Mouse (Mus musculus): ENCODE results near the gene Ajm1. TPM values are rescaled to one million over a fixed set of nuclear protein-coding genes. Genes with fewer than 3 reads are reported as not detected.
"Not testable (repeated sequence)": the region's sequence is repeated elsewhere in the genome, so short reads cannot be mapped to it uniquely, and the experiment has no call there.

The Ajm1 gene
- polyA plus RNA-seq, 1 experiment = 2.2 TPM

DNA sequence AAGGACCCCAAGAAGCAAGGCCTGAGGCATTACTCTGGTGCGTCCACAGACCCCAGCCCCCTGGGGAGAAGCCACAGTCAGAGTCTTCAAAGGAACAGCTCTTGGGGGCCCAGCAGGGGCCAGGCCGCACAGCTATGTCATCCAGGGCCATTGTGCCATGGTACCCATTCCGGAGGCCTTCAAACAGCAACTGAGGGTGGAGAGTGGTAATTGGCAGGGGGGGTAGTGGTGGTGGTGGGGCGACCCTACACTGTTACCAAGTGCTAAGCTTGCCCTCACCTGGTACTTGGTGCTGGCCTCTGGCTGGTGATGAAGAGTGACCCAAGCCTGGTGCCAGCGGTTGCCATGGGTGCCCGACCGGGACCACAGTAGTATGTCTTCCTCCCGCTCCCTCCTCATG, 15.8 kb downstream of the Ajm1 start:
- WGBS = 93% methylated on average over 8 of the region's 8 CpGs
- no peak overlapping the region for H3K27ac ChIP-seq (ENCODE audit: insufficient read depth, low read depth, low read length)
- H3K4me1 ChIP-seq (ENCODE audit: control insufficient read depth, insufficient read depth, insufficient read length, low read length) = peaks cover 53% of the 10 kb centered on the region
- H3K4me3 ChIP-seq (ENCODE audit: low read depth, low read length) = no peak overlapping the region
- H3K27me3 ChIP-seq (ENCODE audit: control insufficient read depth, insufficient read depth, low read length) = no peaks in the 10 kb centered on the region
- TF ChIP-seq POLR2A (IDR thresholded peaks at IDR 0.05; ENCODE audit: low read depth, low read length) (no peak), CTCF (IDR thresholded peaks at IDR 0.05; ENCODE audit: extremely low read depth, insufficient read length, insufficient replicate concordance, low read depth, low read length) (no peak)
- H3K36me3 ChIP-seq (ENCODE audit: control insufficient read depth, insufficient read depth, low read length) = peaks cover 37% of the 10 kb centered on the region

DNA sequence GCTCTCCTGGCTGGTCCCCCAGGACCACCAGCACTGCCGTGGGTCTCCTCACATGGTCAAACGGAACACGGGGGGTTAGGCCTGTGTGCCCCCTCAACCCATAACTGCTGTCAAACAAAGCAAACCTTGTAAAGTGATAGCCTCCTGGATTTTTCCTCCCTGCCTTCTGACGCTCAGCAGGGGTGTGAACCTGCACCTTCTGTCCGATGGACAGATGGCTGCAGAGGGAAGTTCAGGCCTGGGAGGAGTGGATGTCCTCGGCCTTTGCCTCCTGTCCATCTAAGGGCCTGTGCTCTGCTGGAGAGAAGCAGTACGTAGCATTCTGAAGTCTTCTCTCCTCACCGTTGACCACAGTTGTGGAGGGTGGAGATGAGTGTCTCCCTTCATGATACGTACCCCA, 19.6 kb downstream of the Ajm1 start:
- H3K4me3 ChIP-seq (ENCODE audit: low read depth, low read length) = no peak overlapping the region
- WGBS = 79% methylated on average over 9 of the region's 9 CpGs
- peak overlapping the region; percentile 52 for H3K27ac ChIP-seq (ENCODE audit: insufficient read depth, low read depth, low read length)
- H3K4me1 ChIP-seq (ENCODE audit: control insufficient read depth, insufficient read depth, insufficient read length, low read length) = peaks cover 30% of the 10 kb centered on the region
- H3K27me3 ChIP-seq (ENCODE audit: control insufficient read depth, insufficient read depth, low read length) = no peaks in the 10 kb centered on the region
- TF ChIP-seq CTCF (IDR thresholded peaks at IDR 0.05; ENCODE audit: extremely low read depth, insufficient read length, insufficient replicate concordance, low read depth, low read length) (no peak), POLR2A (IDR thresholded peaks at IDR 0.05; ENCODE audit: low read depth, low read length) (no peak)
- peaks cover 46% of the 10 kb centered on the region for H3K36me3 ChIP-seq (ENCODE audit: control insufficient read depth, insufficient read depth, low read length)

DNA sequence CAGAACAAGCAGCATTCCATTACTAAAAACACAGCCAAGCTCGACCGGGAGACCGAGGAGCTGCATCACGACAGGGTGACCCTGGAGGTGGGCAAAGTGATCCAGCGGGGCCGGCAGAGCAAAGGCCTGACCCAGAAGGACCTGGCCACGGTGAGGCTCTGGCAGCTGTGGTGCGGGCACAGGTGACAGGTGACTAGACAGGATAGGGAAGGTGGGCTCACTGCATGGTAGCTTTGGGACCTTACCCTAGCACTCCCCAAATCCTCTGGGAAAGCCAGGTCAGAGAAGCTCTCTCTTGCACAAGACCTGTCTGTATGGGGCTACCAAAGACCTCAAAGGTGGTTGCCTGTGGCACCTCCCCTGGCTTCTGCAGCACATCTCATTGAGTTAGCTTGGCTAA, 21.0 kb downstream of the Ajm1 start:
- TF ChIP-seq CTCF (IDR thresholded peaks at IDR 0.05; ENCODE audit: extremely low read depth, insufficient read length, insufficient replicate concordance, low read depth, low read length) (no peak), POLR2A (IDR thresholded peaks at IDR 0.05; ENCODE audit: low read depth, low read length) (no peak)
- Histone ChIP-seq H3K27ac (ENCODE audit: insufficient read depth, low read depth, low read length) (no peak overlapping the region), H3K4me3 (ENCODE audit: low read depth, low read length) (no peak overlapping the region), H3K36me3 (ENCODE audit: control insufficient read depth, insufficient read depth, low read length) (peaks cover 45% of the 10 kb centered on the region), H3K27me3 (ENCODE audit: control insufficient read depth, insufficient read depth, low read length) (no peaks in the 10 kb centered on the region), H3K4me1 (ENCODE audit: control insufficient read depth, insufficient read depth, insufficient read length, low read length) (peaks cover 32% of the 10 kb centered on the region)
- 90% methylated on average over 8 of the region's 8 CpGs for WGBS

DNA sequence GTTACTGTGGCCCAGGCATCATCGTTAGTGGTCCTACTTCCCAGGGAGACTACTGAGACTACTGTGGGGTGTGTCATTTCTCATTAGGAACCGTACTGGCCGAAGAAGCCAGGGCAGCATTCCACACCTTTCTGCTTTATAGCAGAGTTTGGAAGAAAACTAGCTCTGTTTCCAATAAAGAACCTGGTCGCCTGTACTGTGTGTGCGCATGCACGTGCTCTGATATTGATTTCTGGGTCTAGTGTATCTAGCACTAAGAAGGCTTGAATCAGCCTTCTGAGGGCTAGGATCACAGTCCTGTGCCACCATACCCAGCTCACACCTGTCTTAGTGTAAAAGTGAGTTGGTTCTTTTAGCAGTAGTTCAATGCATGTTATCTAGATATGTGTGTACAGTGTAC, 22.8 kb downstream of the Ajm1 start:
- H3K27me3 ChIP-seq (ENCODE audit: control insufficient read depth, insufficient read depth, low read length) = no peaks in the 10 kb centered on the region
- peak overlapping the region; percentile 84 for H3K27ac ChIP-seq (ENCODE audit: insufficient read depth, low read depth, low read length)
- H3K36me3 ChIP-seq (ENCODE audit: control insufficient read depth, insufficient read depth, low read length) = peaks cover 38% of the 10 kb centered on the region
- H3K4me3 ChIP-seq (ENCODE audit: low read depth, low read length) = peak overlapping the region; percentile 89; the same call in 1 of the 2 replicates
- peaks cover 22% of the 10 kb centered on the region for H3K4me1 ChIP-seq (ENCODE audit: control insufficient read depth, insufficient read depth, insufficient read length, low read length)
- 35% methylated on average over 6 of the region's 6 CpGs for WGBS
- no peak for TF ChIP-seq CTCF (IDR thresholded peaks at IDR 0.05; ENCODE audit: extremely low read depth, insufficient read length, insufficient replicate concordance, low read depth, low read length)
- TF ChIP-seq POLR2A (IDR thresholded peaks at IDR 0.05; ENCODE audit: low read depth, low read length) = no peak

DNA sequence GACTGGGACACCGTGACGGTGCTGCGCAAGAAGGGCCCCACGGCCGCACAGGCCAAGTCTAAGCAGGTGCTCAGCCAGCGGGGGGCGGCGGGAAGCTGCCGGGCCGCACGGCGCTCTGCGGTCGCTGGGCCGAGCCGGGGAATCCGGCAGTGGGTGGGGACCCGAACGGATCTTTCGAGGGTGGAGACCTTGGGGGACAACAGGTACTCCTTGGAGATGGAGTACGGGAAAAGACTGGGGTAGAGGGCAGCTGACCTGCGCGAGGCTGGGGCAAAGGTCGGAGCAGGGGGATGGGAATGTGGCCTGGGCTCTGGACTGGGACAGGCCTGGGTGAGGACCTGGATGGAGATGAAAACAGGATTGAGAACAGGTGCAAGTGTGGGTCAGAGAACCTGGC, 23.6 kb downstream of the Ajm1 start:
- peak overlapping the region; percentile 84 for H3K27ac ChIP-seq (ENCODE audit: insufficient read depth, low read depth, low read length)
- WGBS = under 1% methylated on average over 24 of the region's 24 CpGs
- no peak for TF ChIP-seq CTCF (IDR thresholded peaks at IDR 0.05; ENCODE audit: extremely low read depth, insufficient read length, insufficient replicate concordance, low read depth, low read length)

DNA sequence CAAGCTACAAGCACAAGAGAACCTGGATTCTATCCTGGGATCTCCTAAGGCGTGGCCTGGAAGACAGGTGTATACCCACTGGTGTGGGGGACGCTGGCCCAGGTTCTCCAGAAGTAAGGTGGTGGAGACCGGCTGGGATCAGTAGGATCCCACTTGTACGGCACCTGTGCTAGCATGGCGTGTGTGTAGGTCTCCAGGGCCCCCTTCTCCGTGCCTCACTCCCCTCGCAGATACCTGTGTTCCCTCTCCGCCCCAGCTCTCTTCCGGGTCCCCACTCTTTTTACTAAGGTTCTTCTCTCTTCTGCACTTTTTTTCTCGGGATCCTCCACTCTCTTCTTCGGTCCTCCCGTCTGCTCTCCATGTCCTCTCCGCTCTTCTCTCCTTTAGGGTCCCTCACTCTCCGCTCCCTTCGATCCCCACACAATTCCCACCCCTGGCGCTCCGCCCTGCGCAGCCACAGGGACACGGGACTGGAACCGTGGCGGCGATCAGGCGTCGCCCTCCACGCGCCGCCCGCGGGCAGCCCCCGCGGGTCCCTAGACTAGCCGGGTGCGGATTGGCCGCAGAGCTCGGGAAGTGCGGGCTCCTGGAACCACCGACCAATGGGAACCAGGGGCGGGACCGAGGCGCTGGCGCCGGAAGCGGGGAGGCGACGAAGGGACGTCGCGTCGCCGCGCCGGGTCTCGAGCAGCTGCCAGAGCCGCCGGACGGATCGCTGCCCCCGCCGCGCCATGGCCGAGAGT, 24.2 kb downstream of the Ajm1 start, which contains the start of gene Edf1:
Gene Edf1, plus strand, starts transcription at position 627 of the 743 bp plus-strand sequence.
- H3K36me3 ChIP-seq (ENCODE audit: control insufficient read depth, insufficient read depth, low read length) = peaks cover 25% of the 10 kb centered on the region
- no peaks in the 10 kb centered on the region for H3K27me3 ChIP-seq (ENCODE audit: control insufficient read depth, insufficient read depth, low read length)
- peak within 1 kb of the TSS; percentile 84 for H3K27ac ChIP-seq (ENCODE audit: insufficient read depth, low read depth, low read length)
- TF ChIP-seq CTCF (IDR thresholded peaks at IDR 0.05; ENCODE audit: extremely low read depth, insufficient read length, insufficient replicate concordance, low read depth, low read length) (no peak), POLR2A (IDR thresholded peaks at IDR 0.05; ENCODE audit: low read depth, low read length) (peak; percentile 86)
- peak within 1 kb of the TSS; percentile 89 for H3K4me3 ChIP-seq (ENCODE audit: low read depth, low read length)
- peaks cover 12% of the 10 kb centered on the region for H3K4me1 ChIP-seq (ENCODE audit: control insufficient read depth, insufficient read depth, insufficient read length, low read length)
- WGBS = under 1% methylated on average over 61 of the region's 61 CpGs

More for the DNA sequence above, 23.6 kb downstream of the Ajm1 start:
- H3K4me1 ChIP-seq (ENCODE audit: control insufficient read depth, insufficient read depth, insufficient read length, low read length) = peaks cover 15% of the 10 kb centered on the region
- H3K36me3 ChIP-seq (ENCODE audit: control insufficient read depth, insufficient read depth, low read length) = peaks cover 30% of the 10 kb centered on the region
- no peaks in the 10 kb centered on the region for H3K27me3 ChIP-seq (ENCODE audit: control insufficient read depth, insufficient read depth, low read length)
- H3K4me3 ChIP-seq (ENCODE audit: low read depth, low read length) = peak overlapping the region; percentile 89

DNA sequence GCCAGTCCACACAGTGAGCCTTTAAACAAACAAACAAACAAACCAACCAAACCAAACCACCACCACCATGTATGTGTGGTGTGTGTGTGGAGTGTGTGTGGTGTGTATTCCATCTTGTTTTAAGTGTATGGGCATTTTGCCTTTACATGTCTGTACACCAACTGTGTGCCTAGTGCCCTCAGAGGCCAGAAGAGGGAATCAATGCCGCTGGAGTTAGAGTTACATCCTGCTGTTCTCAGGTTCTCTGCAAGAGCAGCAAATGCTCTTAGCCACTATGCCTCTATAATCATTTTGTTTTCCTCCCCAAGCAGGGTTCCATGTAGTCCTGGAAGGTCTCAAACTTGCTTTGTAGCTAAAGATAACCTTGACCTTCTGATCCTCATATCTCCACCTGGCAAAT, 25.3 kb downstream of the Ajm1 start:
- peaks cover 15% of the 10 kb centered on the region for H3K36me3 ChIP-seq (ENCODE audit: control insufficient read depth, insufficient read depth, low read length)
- H3K27ac ChIP-seq (ENCODE audit: insufficient read depth, low read depth, low read length) = no peak overlapping the region
- TF ChIP-seq POLR2A (IDR thresholded peaks at IDR 0.05; ENCODE audit: low read depth, low read length) = no peak
- TF ChIP-seq CTCF (IDR thresholded peaks at IDR 0.05; ENCODE audit: extremely low read depth, insufficient read length, insufficient replicate concordance, low read depth, low read length) = no peak
- WGBS = 48% methylated on average over 1 of the region's 1 CpGs
- peaks cover 2% of the 10 kb centered on the region; the same call in 1 of the 2 replicates for H3K4me1 ChIP-seq (ENCODE audit: control insufficient read depth, insufficient read depth, insufficient read length, low read length)
- H3K27me3 ChIP-seq (ENCODE audit: control insufficient read depth, insufficient read depth, low read length) = no peaks in the 10 kb centered on the region
- H3K4me3 ChIP-seq (ENCODE audit: low read depth, low read length) = no peak overlapping the region

DNA sequence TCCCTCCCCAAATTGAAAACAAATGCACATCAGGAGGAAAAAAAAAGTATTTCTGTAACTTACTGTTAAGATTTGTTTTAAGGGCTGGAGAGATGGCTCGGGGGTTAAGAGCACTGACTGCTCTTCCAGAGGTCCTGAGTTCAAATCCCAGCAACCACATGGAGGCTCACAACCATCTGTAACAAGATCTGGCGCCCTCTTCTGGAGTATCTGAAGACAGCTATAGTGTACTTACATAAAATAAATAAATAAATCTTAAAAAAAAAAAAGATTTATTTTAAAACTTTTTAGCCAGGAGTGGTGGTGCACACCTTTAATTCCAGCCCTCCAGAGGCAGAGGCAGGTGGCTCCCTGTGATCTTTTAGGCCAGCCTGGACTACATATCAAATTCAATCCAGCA, 26.1 kb downstream of the Ajm1 start:
- H3K27me3 ChIP-seq (ENCODE audit: control insufficient read depth, insufficient read depth, low read length); H3K4me1 ChIP-seq (ENCODE audit: control insufficient read depth, insufficient read depth, insufficient read length, low read length); H3K27ac ChIP-seq (ENCODE audit: insufficient read depth, low read depth, low read length); H3K36me3 ChIP-seq (ENCODE audit: control insufficient read depth, insufficient read depth, low read length); H3K4me3 ChIP-seq (ENCODE audit: low read depth, low read length): not testable (repeated sequence)
- 69% methylated on average over 2 of the region's 2 CpGs for WGBS

DNA sequence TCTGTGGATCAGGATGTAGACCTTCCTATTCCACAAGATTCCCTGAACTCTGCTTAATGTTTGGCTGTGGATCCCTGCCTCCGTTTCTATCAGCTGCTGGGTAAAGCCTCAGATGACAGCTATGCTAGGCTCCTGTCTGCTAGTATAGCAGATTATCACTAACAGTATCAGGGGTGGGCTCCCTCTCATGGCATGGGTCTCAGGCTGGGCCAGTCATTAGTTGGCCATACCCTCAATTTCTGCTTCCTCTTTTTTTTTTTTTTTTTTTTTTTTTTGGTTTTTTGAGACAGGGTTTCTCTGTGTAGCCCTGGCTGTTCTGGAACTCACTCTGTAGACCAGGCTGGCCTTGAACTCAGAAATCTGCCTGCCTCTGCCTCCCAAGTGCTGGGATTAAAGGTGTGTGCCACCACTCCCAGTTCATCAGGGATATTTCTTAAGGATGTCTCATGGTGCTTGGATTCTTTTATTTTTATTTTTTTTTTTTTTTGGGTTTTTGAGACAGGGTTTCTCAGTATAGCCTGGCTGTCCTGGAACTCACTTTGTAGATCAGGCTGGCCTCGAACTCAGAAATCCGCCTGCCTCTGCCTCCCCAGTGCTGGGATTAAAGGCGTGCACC, 28.3 kb downstream of the Ajm1 start:
- not testable (repeated sequence) for H3K36me3 ChIP-seq (ENCODE audit: control insufficient read depth, insufficient read depth, low read length); H3K27ac ChIP-seq (ENCODE audit: insufficient read depth, low read depth, low read length); H3K27me3 ChIP-seq (ENCODE audit: control insufficient read depth, insufficient read depth, low read length); H3K4me3 ChIP-seq (ENCODE audit: low read depth, low read length)
- WGBS = 89% methylated on average over 4 of the region's 4 CpGs
- H3K4me1 ChIP-seq (ENCODE audit: control insufficient read depth, insufficient read depth, insufficient read length, low read length) = peaks cover 16% of the 10 kb centered on the region; the same call in 1 of the 2 replicates

Data from small intestine, adult 2 months (tissue).